Comparison of ENCODE assay signal across 13 mouse cellular contexts in genomic region chr1:81172703-81173102, GRCm38 (mm10).
"Had no signal": no experiment of that assay in that cellular context is flagged by ENCODE, and none has a peak within 500 bp of the region (broad histone marks: within the 10 kb centered on the region; RNA-seq: fewer than 3 reads in every experiment).

No protein-coding gene starts in this region.

- H3K4me2 ChIP-seq: liver, embryonic 11.5 days; liver, embryonic 15.5 days; neural tube, embryonic 12.5 days; stomach, embryonic 15.5 days had no signal

- H3K9me3 ChIP-seq: limb, embryonic 10.5 days; liver, embryonic 15.5 days; midbrain, embryonic 10.5 days; neural tube, embryonic 12.5 days; stomach, embryonic 15.5 days had no signal

- H3K4me1 ChIP-seq: limb, embryonic 10.5 days; liver, embryonic 15.5 days; neural tube, embryonic 12.5 days; stomach, embryonic 15.5 days had no signal

- ATAC-seq: lung, postnatal 0 days had no signal

- H3K36me3 ChIP-seq: limb, embryonic 10.5 days; liver, embryonic 15.5 days; midbrain, embryonic 10.5 days; neural tube, embryonic 12.5 days; stomach, embryonic 15.5 days had no signal

- H3K9ac ChIP-seq: liver, embryonic 15.5 days; neural tube, embryonic 12.5 days; stomach, embryonic 15.5 days had no signal

- DNase-seq: kidney, postnatal 14 days; lung, adult 2 months; lung, postnatal 4 days; right cerebral cortex, postnatal 14 days; thymus, postnatal 36 days had no signal

- H3K4me3 ChIP-seq: left cerebral cortex, adult 2 months; limb, embryonic 10.5 days; liver, embryonic 15.5 days; midbrain, embryonic 10.5 days; neural tube, embryonic 12.5 days; stomach, embryonic 15.5 days had no signal

- H3K27ac ChIP-seq: left cerebral cortex, adult 2 months; limb, embryonic 10.5 days; liver, embryonic 15.5 days; midbrain, embryonic 10.5 days; neural tube, embryonic 12.5 days; stomach, embryonic 15.5 days had no signal

- H3K27me3 ChIP-seq: liver, embryonic 15.5 days; neural tube, embryonic 12.5 days; stomach, embryonic 15.5 days had no signal
